Mouse (Mus musculus) monocyte, adult 5-6 weeks (primary cell): ENCODE measurements around the gene Auts2. TPM values are rescaled to one million over a fixed set of nuclear protein-coding genes. Genes with fewer than 3 reads are reported as not detected.

ENCODE experiments used
- ATAC-seq: fragments of 153-309, 156-312 bp; replicated peaks from 2 replicates; pipeline ENCODE4 v1.8.0; 2017; ENCODE audit warnings: mild to moderate bottlenecking; ENCODE audit not compliant: low TSS enrichment, insufficient number of reproducible peaks, severe bottlenecking, poor library complexity, low FRiP score
- total RNA-seq: library from RNA; stranded (forward); fragments of 200-1000, 200-491, 200-594 nt; gene quantifications from 3 replicates; pipeline ENCODE4 v1.2.3, GENCODE M21; 2017

Auts2 gene
- total RNA-seq, 1 experiment from 2014 or later: not detected

- ATAC-seq: no peak
Measured at GRCm38 (mm10) chr5:131606786-131607185, 936.4 kb downstream of the Auts2 start.

- ATAC-seq: no peak
Measured at GRCm38 (mm10) chr5:131601934-131602692, 941.0 kb downstream of the Auts2 start.

- ATAC-seq: no peak
Measured at GRCm38 (mm10) chr5:131600325-131601125, 942.6 kb downstream of the Auts2 start.

GRCm38 (mm10) chr5:131597503-131597902 lies 945.6 kb downstream of the Auts2 start:
- ATAC-seq: no peak

- no peak for ATAC-seq
Measured at GRCm38 (mm10) chr5:131596591-131596990, 946.6 kb downstream of the Auts2 start.

GRCm38 (mm10) chr5:131595730-131596129 lies 947.4 kb downstream of the Auts2 start:
- no peak for ATAC-seq

- ATAC-seq: no peak
Measured at GRCm38 (mm10) chr5:131594597-131594996, 948.5 kb downstream of the Auts2 start.

GRCm38 (mm10) chr5:131593261-131593660 lies 949.9 kb downstream of the Auts2 start:
- ATAC-seq: no peak

- no peak for ATAC-seq
Measured at GRCm38 (mm10) chr5:131589948-131590467, 953.1 kb downstream of the Auts2 start.

GRCm38 (mm10) chr5:131586332-131586700 lies 956.8 kb downstream of the Auts2 start:
- no peak for ATAC-seq

- no peak for ATAC-seq
Measured at GRCm38 (mm10) chr5:131585684-131586331, 957.3 kb downstream of the Auts2 start.

GRCm38 (mm10) chr5:131584260-131585135 lies 958.6 kb downstream of the Auts2 start:
- no peak for ATAC-seq

- no peak for ATAC-seq
Measured at GRCm38 (mm10) chr5:131581110-131582050, 961.8 kb downstream of the Auts2 start.

GRCm38 (mm10) chr5:131578737-131579136 lies 964.4 kb downstream of the Auts2 start:
- ATAC-seq: no peak

GRCm38 (mm10) chr5:131575733-131576265 lies 967.3 kb downstream of the Auts2 start:
- ATAC-seq: no peak

GRCm38 (mm10) chr5:131575086-131575514 lies 968.0 kb downstream of the Auts2 start:
- ATAC-seq: no peak

GRCm38 (mm10) chr5:131574469-131575085 lies 968.6 kb downstream of the Auts2 start:
- ATAC-seq: no peak
